Mouse (Mus musculus): ENCODE results near the gene Apobr. TPM values are rescaled to one million over a fixed set of nuclear protein-coding genes. Genes with fewer than 3 reads are reported as not detected.
A peak's percentile ranks its signal among the peaks of the same experiment; 100 is the strongest.

The Apobr gene
- total RNA-seq (2015) (27.6 and 30.3 TPM in 2 replicates), total RNA-seq (2017) (98.7 and 99.5 TPM in 2 replicates)

DNA sequence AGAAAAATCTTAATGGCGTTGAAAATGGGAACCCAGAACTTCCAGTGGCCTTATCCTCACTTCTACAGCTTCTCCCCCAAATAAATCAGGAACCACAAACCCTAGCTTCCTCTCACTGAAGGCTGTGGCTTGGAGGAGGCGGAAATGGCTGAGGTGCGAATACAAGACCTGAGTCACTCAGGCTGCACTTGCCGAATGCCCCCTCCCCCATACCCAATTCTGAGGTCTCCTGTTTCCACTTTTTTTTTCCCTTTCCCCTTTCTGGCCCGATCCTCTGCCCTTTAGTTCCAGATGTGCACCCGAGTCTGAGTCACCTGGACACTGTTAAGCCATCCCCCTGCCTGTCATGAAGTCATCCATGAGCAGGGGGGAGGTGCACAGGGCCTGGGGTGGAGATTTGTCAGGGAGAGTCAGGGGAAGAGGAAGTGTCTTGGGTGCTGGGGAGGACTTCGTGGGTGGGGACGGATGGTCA lies at the start of gene Apobr:
Gene Apobr, plus strand, starts transcription at position 437 of the 472 bp plus-strand sequence.
- ATAC-seq (ENCODE audit: poor library complexity, severe bottlenecking), result peak; percentile 85

GRCm38 (mm10) chr7:126535766-126536165 lies 49.0 kb upstream of the Apobr start:
- ATAC-seq (ENCODE audit: poor library complexity, severe bottlenecking), result peak; percentile 43

DNA sequence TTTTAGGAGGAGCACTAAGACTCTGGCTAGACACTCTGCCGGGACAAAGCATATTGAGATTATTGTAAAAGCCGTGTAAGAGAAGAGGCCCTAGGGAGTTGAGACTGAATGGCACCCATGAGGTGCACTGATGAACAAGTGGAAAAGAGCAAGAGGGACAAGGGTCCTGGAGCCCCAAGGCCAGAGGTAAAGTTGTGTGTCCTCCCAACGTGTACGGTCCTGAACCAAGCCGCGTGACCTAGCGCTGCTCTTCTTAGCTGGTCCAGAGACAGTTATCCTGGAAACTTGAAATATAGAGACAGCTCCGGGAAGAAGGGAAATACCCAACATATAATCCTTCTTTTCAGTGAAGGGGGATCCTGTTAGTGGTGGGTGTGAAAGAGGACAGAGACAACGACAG lies 48.3 kb upstream of the Apobr start:
- no peak for ATAC-seq (ENCODE audit: poor library complexity, severe bottlenecking)

DNA sequence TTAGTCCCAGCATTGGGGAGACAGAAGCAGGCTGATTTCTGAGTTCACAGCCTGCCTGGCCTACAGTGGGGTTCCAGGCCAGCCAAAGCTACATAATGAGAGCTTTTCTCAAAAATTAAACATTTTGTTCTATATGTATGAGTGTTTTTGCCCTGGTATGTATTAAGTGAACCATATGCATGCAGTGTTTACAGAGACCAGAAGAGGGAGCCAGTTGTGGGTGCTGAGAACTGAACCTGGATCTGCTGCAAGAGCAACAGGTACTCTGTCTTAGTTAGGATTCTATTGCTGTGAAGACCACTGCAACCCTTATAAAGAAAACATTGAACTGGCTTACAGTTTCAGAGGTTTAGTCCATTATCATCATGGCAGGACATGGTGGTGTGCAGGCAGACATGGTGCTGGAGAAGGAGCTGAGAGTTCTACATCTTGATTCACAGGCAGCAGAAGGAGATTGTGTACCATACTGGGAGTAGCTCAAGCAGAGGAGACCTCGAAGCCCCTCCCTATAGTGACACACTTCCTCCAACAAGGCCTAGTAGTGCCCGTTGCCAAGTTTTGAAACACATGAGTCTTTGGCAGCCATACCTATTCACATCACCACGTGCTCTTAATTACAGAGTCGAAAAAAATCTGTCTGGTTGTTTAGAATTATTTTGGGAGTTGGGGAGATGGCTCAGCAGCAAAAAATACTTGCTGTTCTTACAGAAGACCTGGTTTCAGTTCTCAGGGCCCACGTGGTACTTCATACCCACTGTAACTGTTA lies 46.7 kb upstream of the Apobr start:
- ATAC-seq (ENCODE audit: poor library complexity, severe bottlenecking), result peak; percentile 60

DNA sequence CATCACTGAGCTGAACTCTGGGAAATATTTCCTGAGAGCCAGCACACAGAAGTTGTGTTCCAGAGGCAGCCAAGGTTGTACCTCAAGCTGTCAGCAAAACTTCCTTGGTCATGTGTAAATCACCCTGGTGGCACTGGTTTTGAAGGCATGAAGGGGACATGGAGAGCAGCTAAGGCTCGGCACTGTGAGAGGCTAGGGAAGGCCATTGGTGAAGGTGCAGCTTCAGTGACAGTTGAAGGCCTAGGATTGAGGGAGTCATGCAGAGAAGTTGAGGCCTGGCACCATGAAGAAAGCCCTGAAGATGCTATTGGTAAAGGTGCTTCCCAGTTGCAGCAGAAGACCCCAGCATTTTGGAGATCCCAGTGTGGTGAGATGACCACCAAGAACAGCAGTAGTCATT lies 43.1 kb upstream of the Apobr start:
- ATAC-seq (ENCODE audit: poor library complexity, severe bottlenecking), result no peak

DNA sequence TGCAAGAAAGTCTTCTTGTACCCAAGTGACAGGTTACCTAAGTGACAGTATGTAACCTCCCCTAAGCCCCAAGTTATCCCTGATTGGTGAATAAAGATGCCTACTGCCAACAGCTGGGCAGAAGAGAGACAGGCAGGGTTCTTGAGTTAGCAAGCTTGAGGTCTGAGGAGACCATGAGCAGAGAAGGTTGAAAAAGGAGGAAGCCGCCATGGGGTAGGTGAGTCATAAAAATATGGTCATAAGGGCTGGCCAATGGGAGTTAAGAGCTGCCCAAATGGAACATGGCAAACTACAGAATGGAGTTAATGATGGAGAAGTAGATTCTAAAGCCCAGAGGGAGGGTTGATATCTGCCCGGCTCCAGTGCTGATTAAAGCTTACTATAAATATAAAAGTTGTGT lies 39.1 kb upstream of the Apobr start:
- no peak for ATAC-seq (ENCODE audit: poor library complexity, severe bottlenecking)

GRCm38 (mm10) chr7:126554796-126555195 lies 29.9 kb upstream of the Apobr start:
- ATAC-seq (ENCODE audit: poor library complexity, severe bottlenecking), result no peak

DNA sequence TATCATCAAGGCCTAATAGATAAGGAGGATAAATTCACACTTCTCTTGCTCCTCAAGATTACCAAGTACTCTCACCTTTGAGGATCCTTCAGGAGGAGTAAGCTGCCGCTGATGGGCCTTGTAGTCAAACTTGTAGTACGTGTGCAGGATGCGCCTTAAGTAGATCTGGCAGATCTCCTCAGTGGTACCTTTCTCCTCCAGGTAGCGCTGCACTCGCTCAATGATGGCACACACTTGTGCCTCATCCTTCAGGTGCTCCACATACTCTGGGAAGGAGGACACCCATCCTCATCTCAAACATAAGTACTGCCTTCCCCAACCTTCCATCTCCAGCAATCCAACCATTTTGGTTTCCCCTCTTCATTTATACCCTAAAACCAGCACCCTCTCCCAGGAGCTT lies 28.1 kb upstream of the Apobr start:
- ATAC-seq (ENCODE audit: poor library complexity, severe bottlenecking), result no peak

- ATAC-seq (ENCODE audit: poor library complexity, severe bottlenecking), result peak; percentile 23
Observed at GRCm38 (mm10) chr7:126565693-126566092, 19.0 kb upstream of the Apobr start.

DNA sequence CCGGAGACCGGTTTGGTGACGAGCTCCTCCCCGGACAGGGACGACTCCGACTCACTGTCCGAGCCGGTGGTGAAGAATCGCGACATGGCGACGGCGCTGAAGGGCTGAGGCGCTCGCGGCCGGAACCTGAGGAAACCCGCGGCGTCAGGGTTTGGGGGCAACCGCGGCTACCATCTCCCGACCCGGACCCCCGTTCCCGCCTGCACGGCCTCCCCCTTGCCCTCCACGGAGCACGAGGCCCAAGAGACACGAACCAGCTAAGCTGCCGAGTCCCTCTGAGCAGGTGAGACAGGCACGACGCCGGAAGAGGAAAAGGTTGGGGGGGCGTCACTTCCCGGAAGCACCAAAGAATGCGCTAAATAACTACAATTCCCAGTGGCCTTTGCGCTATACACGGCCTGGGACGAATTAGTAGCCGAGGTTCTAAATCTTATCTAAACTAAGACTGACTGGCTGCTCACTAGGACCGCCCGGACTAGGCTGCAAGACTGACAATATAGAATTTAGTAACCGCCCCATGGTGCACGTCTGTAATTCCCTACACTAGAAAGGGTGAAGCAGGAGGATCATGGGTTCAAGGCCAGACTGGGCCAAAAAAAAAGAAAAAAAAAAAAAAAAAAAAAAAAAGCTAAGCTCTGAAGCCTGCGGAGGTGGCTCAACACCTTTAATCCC lies 18.5 kb upstream of the Apobr start, which contains the start of gene Eif3c:
Gene Eif3c, minus strand, starts transcription at position 318 of the 672 bp plus-strand sequence.
- ATAC-seq (ENCODE audit: poor library complexity, severe bottlenecking), result peak; percentile 94

- ATAC-seq (ENCODE audit: poor library complexity, severe bottlenecking), result peak; percentile 72
Observed at GRCm38 (mm10) chr7:126576946-126577345, 7.8 kb upstream of the Apobr start.

GRCm38 (mm10) chr7:126579172-126579571 lies 5.6 kb upstream of the Apobr start:
- ATAC-seq (ENCODE audit: poor library complexity, severe bottlenecking), result no peak

DNA sequence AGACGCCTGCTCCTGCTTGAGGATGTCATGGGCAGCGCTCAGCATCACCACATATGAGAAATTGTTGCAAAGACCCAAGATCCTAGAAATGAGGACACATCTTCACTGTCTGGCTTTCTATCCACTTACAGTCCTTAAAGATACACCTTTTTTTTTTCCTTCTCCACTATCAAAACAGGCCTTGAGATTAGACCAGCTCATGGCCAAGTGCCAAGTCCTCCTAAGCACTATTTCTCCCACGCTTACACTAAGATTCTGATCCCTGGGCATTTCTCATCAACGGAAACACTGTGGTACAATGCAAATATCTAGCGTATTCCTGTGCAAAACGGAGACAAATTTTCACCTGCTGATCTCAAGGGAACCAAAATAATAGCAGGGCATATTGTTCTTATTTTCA lies 3.1 kb upstream of the Apobr start:
- no peak for ATAC-seq (ENCODE audit: poor library complexity, severe bottlenecking)

DNA sequence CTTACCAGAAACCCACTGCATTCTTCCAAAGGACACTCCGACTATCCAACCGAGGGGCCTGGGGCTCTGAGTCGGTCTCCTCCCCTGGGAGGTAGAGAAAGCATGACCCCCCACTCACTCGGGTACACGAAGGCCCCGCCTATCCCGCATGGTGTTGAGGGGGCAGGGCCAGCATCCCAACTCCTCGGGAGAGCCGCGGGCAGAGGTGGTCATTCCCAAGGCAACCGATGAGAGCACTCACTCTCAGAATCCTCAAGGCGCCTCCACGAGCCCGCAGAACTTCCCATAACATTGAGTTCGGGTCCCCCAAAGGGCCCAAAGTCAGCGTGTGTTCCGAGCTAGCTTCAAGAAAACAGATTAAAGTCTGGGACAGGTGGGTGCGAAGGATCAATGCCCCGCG lies 2.0 kb upstream of the Apobr start:
- ATAC-seq (ENCODE audit: poor library complexity, severe bottlenecking), result no peak

DNA sequence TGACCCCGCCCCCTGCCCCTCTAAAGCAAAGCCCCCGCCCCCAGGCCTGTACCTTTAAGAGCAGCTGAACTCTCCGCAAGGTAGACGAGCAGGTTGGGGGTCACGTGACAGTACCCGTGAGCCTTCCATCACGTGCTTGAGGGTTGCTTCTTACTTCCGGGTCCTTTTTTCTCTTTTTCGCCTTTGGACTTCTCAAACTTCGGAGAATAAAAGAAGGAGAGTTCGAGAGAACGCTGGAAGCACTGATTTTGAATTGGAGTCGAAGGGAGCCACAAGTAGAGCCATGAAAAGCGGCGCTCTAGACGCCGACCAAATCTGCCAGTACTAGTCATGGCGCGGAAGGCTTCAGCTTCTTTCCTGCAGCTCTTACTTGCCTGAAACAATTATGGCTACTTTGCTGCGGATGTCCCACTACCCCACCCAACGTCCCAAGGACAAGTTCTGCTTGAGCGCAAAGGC lies 1.5 kb upstream of the Apobr start:
- peak; percentile 41 for ATAC-seq (ENCODE audit: poor library complexity, severe bottlenecking)

DNA sequence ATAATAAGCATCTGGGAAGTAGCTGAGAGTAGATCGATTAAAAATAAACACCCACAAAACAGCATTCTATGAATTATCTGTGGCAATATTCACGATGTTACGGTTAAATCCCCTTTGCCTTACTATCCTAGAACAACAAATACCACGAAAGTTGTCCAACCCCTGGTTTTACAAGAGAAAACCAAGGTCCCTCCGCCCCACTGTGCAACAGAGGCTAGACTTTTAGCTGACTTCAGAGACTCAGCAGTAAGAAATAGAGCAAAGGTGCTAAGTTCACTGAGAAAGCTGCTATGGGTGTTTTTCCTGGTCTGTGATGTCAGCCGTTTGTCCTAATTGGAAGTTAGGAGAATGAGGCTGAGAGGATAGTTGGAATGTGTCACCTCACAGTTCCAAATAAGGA lies 981 bp upstream of the Apobr start:
- ATAC-seq (ENCODE audit: poor library complexity, severe bottlenecking), result no peak

DNA sequence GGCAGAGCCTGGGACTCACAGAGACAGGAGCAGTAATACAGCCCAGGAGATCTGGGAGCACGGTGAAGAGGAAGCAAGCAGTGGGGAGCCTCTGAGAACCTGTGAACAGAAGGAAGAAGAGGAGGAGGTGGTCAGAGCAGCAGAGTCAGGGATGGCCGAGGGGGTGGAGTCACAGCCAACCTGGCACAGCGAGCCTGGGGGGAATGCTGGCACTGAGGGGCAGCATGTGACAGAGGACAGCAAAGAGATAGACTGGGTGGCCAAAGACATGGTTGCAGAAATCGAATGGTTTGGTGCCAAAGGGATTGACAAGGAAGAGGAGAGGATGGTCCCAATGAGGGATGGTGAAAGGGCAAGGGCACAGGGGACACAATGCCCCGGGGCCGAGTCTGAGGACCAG lies 975 bp downstream of the Apobr start, which contains the start of gene Cln3:
Gene Cln3, minus strand, starts transcription at position 101 of the 400 bp plus-strand sequence.
- peak; percentile 40 for ATAC-seq (ENCODE audit: poor library complexity, severe bottlenecking)

DNA sequence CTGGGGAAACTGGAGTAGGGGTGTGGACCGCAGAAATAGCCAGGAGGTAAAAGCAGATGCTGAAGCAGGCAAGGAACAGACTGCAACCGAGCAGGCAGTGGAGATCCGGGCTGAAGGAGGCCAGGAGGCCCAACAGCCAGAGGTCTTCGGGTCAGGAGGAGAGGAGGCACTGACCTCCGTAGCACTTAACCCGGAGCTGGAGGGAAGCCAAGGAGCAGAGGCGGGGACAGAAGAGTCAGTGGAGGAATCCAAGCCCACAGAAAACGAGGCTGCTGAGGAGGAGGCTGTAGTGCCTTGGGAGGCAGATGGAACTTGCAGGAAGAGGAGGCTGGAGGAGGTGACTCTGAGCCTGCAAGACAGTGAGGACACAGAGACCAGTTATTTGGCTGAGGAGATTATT lies 2.1 kb downstream of the Apobr start:
- ATAC-seq (ENCODE audit: poor library complexity, severe bottlenecking), result no peak

DNA sequence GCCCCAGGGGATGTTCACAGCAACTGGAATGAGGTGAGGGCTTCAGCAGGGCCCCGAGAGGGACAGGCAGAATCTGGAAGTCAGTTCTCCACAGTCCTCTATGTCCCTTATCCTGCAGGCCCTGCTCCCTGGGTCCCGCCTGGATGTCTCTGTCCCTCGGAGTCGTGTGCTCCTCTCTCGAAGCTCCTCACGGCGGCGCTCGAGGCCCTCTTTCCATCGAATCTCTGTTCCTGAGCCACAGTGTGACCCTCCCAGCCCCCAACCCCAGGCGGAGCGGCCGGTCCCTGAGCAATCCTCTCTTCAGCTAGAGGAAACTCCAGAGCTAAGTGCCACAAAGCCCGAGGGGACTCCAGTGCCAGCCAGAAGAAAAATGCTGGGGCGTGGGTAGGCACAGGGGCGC lies 3.0 kb downstream of the Apobr start:
- ATAC-seq (ENCODE audit: poor library complexity, severe bottlenecking), result no peak

GRCm38 (mm10) chr7:126594862-126595561 lies 10.3 kb downstream of the Apobr start, which contains the start of gene Il27:
TSS of gene Il27 (minus strand) at chr7:126594941.
- ATAC-seq (ENCODE audit: poor library complexity, severe bottlenecking), result peak; percentile 46

DNA sequence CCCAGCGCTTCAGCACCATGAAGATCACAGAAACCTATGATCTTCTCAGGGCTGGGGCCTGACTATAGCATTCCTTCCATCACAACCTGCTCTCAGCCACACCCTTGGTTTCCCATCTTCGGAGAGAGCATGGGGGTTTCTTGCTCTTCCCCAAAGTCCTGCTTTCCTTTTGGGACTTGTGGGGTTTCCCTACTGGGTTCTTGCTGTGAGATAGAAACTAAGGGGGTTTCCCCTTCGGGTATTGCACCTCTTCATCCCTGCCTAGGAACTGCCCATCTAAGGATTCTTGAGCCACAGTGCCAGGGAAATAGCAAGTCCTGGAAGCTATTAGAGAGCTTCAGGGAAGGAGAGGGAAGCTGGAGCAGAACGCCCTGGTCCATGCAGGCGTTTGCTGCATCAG lies 11.1 kb downstream of the Apobr start:
- no peak for ATAC-seq (ENCODE audit: poor library complexity, severe bottlenecking)
